Mouse (Mus musculus): ENCODE data around the gene Ppm1k. TPM values are rescaled to one million over a fixed set of nuclear protein-coding genes. Genes with fewer than 3 reads are reported as not detected.

Ppm1k gene
- total and polyA plus RNA-seq, 3 experiments, result 1.3 to 1.5 TPM; not detected in 1

- Histone ChIP-seq H3K4me3 (ENCODE audit: control insufficient read depth in 1 of 2, insufficient read depth in 1 of 2, low read depth in 2 of 2, low read length in 2 of 2) (no peak overlapping the region), H3K9ac (ENCODE audit: control insufficient read depth, low read depth, low read length, poor library complexity, severe bottlenecking) (no peak overlapping the region), H3K27me3 (ENCODE audit: control insufficient read depth in 1 of 2, insufficient read depth in 2 of 2, low read length in 2 of 2) (no peaks in the 10 kb centered on the region), H3K27ac (ENCODE audit: control insufficient read depth, low read depth, low read length) (no peak overlapping the region), H3K4me1 (ENCODE audit: control insufficient read depth in 1 of 2, insufficient read depth in 2 of 2, low read length in 2 of 2) (no peaks in the 10 kb centered on the region), H3K36me3 (ENCODE audit: control insufficient read depth in 1 of 2, insufficient read depth in 2 of 2, low read length in 2 of 2) (no peaks in the 10 kb centered on the region), H3K79me2 (ENCODE audit: control insufficient read depth, insufficient read depth, low read length, poor library complexity) (no peaks in the 10 kb centered on the region), H3K9me3 (replicated peaks; ENCODE audit: insufficient read depth, low read length) (no peaks in the 10 kb centered on the region)
- no peak for TF ChIP-seq SIN3A (IDR thresholded peaks at IDR 0.05; ENCODE audit: low read length)
- TF ChIP-seq RCOR1 (IDR thresholded peaks at IDR 0.05; ENCODE audit: low read depth, low read length), result no peak
- no peak for TF ChIP-seq MAFK (IDR thresholded peaks at IDR 0.05; ENCODE audit: borderline replicate concordance, low read depth, low read length)
- TF ChIP-seq ZMIZ1 (IDR thresholded peaks at IDR 0.05; ENCODE audit: low read depth, low read length), result no peak
- TF ChIP-seq CHD2 (IDR thresholded peaks at IDR 0.05; ENCODE audit: low read length), result no peak
- TF ChIP-seq ZNF384 (IDR thresholded peaks at IDR 0.05; ENCODE audit: low read depth, low read length), result no peak
- no peak for TF ChIP-seq ZKSCAN1 (IDR thresholded peaks at IDR 0.05; ENCODE audit: low read depth, low read length)
- TF ChIP-seq NELFE (IDR thresholded peaks at IDR 0.05; ENCODE audit: low read depth, low read length), result no peak
- TF ChIP-seq MEF2A (IDR thresholded peaks at IDR 0.05; ENCODE audit: extremely low read depth, insufficient replicate concordance, low read depth, low read length, poor library complexity, severe bottlenecking), result no peak
- TF ChIP-seq MAX (IDR thresholded peaks at IDR 0.05; ENCODE audit: low read length), result no peak
- TF ChIP-seq POLR2AphosphoS5 (IDR thresholded peaks at IDR 0.05; ENCODE audit: borderline replicate concordance, low read depth, low read length), result no peak
- TF ChIP-seq SMC3 (IDR thresholded peaks at IDR 0.05; ENCODE audit: low read depth, low read length), result no peak
- TF ChIP-seq UBTF (IDR thresholded peaks at IDR 0.05; ENCODE audit: borderline replicate concordance, insufficient read depth, low read depth, low read length), result no peak
- no peak for TF ChIP-seq HCFC1 (IDR thresholded peaks at IDR 0.05; ENCODE audit: low read depth, low read length)
- no peak for TF ChIP-seq ZC3H11A (IDR thresholded peaks at IDR 0.05; ENCODE audit: low read depth, low read length)
- DNase-seq (ENCODE audit: low read depth, low spot score), result no peak
Observed at GRCm38 (mm10) chr6:57514035-57514374, 21.3 kb downstream of the Ppm1k start.

- no peak overlapping the region for H3K4me3 ChIP-seq (ENCODE audit: control insufficient read depth in 1 of 2, insufficient read depth in 1 of 2, low read depth in 2 of 2, low read length in 2 of 2)
- H3K79me2 ChIP-seq (ENCODE audit: control insufficient read depth, insufficient read depth, low read length, poor library complexity), result no peaks in the 10 kb centered on the region
- no peak overlapping the region for H3K9ac ChIP-seq (ENCODE audit: control insufficient read depth, low read depth, low read length, poor library complexity, severe bottlenecking)
- H3K9me3 ChIP-seq (replicated peaks; ENCODE audit: insufficient read depth, low read length), result no peaks in the 10 kb centered on the region
- no peak for DNase-seq (ENCODE audit: low read depth, low spot score)
- no peaks in the 10 kb centered on the region for H3K27me3 ChIP-seq (ENCODE audit: control insufficient read depth in 1 of 2, insufficient read depth in 2 of 2, low read length in 2 of 2)
- no peak overlapping the region for H3K27ac ChIP-seq (ENCODE audit: control insufficient read depth, low read depth, low read length)
- H3K36me3 ChIP-seq (ENCODE audit: control insufficient read depth in 1 of 2, insufficient read depth in 2 of 2, low read length in 2 of 2), result no peaks in the 10 kb centered on the region
- no peaks in the 10 kb centered on the region for H3K4me1 ChIP-seq (ENCODE audit: control insufficient read depth in 1 of 2, insufficient read depth in 2 of 2, low read length in 2 of 2)
- no peak for TF ChIP-seq USF1 (IDR thresholded peaks at IDR 0.05; ENCODE audit: low read depth, low read length)
- no peak for TF ChIP-seq NRF1 (IDR thresholded peaks at IDR 0.05; ENCODE audit: insufficient read depth, low read depth, low read length, poor library complexity, severe bottlenecking)
- TF ChIP-seq EP300 (IDR thresholded peaks at IDR 0.05; ENCODE audit: low read depth in 1 of 2, low read length in 2 of 2), result no peak
- TF ChIP-seq HCFC1 (IDR thresholded peaks at IDR 0.05; ENCODE audit: low read depth, low read length), result no peak
- no peak for TF ChIP-seq MAFK (IDR thresholded peaks at IDR 0.05; ENCODE audit: borderline replicate concordance, low read depth, low read length)
- no peak for TF ChIP-seq MAX (IDR thresholded peaks at IDR 0.05; ENCODE audit: low read length)
- no peak for TF ChIP-seq CHD1 (IDR thresholded peaks at IDR 0.05; ENCODE audit: low read depth, low read length)
- TF ChIP-seq E2F4 (IDR thresholded peaks at IDR 0.05; ENCODE audit: borderline replicate concordance, low read depth, low read length), result no peak
- TF ChIP-seq RAD21 (IDR thresholded peaks at IDR 0.05; ENCODE audit: low read depth, low read length), result no peak
- no peak for TF ChIP-seq ZKSCAN1 (IDR thresholded peaks at IDR 0.05; ENCODE audit: low read depth, low read length)
- no peak for TF ChIP-seq SIN3A (IDR thresholded peaks at IDR 0.05; ENCODE audit: low read length)
- no peak for TF ChIP-seq POLR2A (IDR thresholded peaks at IDR 0.05; ENCODE audit: control insufficient read depth in 1 of 2, insufficient read depth in 1 of 2, low read depth in 1 of 2, low read length in 2 of 2, poor library complexity in 1 of 2)
- no peak for TF ChIP-seq JUND (IDR thresholded peaks at IDR 0.05; ENCODE audit: low read depth, low read length)
- no peak for TF ChIP-seq TBP (IDR thresholded peaks at IDR 0.05; ENCODE audit: low read depth, low read length)
- TF ChIP-seq POLR2AphosphoS5 (IDR thresholded peaks at IDR 0.05; ENCODE audit: borderline replicate concordance, low read depth, low read length), result no peak
- no peak for TF ChIP-seq BHLHE40 (IDR thresholded peaks at IDR 0.05; ENCODE audit: borderline replicate concordance, low read depth, low read length)
- TF ChIP-seq CHD2 (IDR thresholded peaks at IDR 0.05; ENCODE audit: low read length), result no peak
- TF ChIP-seq USF2 (IDR thresholded peaks at IDR 0.05; ENCODE audit: borderline replicate concordance in 1 of 2, insufficient read depth in 1 of 2, low read depth in 1 of 2, low read length in 2 of 2), result no peak
- TF ChIP-seq MYB (IDR thresholded peaks at IDR 0.05; ENCODE audit: low read depth, low read length), result no peak
- TF ChIP-seq TAL1 (IDR thresholded peaks at IDR 0.05; ENCODE audit: low read length), result no peak
Observed at GRCm38 (mm10) chr6:57513351-57514034, 21.8 kb downstream of the Ppm1k start.
